Mouse (Mus musculus): ENCODE results near the gene Gm9747. TPM values are rescaled to one million over a fixed set of nuclear protein-coding genes. Genes with fewer than 3 reads are reported as not detected.

Gene Gm9747
- total RNA-seq, 2 experiments from 2014 or later: not detected

Other genes starting within 250 kb of the Gm9747 start
- gene Irs1, start 58.3 kb downstream of the Gm9747 start, total RNA-seq (2015; ENCODE audit: low replicate concordance): 0.84 TPM in 1 of 2 replicates, not detected in the other
- gene Irs1, start 58.3 kb downstream of the Gm9747 start, total RNA-seq (2017; ENCODE audit: low replicate concordance): 0.26 TPM in 1 of 2 replicates, not detected in the other
- 12.2 and 13.0 TPM in 2 replicates for gene Rhbdd1, start 83.3 kb downstream of the Gm9747 start, total RNA-seq (2015; ENCODE audit: low replicate concordance)
- 7.1 and 9.8 TPM in 2 replicates for gene Rhbdd1, start 83.3 kb downstream of the Gm9747 start, total RNA-seq (2017; ENCODE audit: low replicate concordance)